16 mouse cellular contexts compared by ENCODE assay signal in the genomic region with DNA sequence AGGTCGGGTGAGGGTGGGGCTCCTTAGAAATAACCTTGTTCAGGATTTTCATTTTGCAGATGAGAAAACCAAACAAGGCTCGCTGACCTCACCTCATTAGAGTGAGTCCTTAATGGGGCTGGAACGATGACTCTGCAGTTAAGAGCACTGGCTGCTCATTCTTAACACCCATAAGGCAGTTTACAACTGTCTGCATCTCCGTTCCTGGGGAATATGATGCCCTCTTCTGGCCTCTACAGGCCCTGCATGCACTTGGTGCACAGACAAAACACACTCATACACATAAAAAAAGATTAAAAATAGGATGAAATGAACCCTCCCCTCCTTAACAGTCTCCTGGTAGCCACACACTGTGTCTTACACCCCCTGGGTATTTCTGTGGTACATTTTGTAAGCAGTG. TPM values are rescaled to one million over a fixed set of nuclear protein-coding genes. Genes with fewer than 3 reads are reported as not detected.
DNase-seq lines count a peak whose midpoint lies in the region; ATAC-seq and TF ChIP-seq lines count a peak whose summit lies in the region.
"Had no signal": no experiment of that assay in that cellular context is flagged by ENCODE, and none has a peak within 500 bp of the region (broad histone marks: within the 10 kb centered on the region; RNA-seq: fewer than 3 reads in every experiment).

No protein-coding gene starts in this region.

- no peaks in the 10 kb centered on the region for H3K27me3 ChIP-seq in hindbrain, embryonic 11.5 days (ENCODE audit: control insufficient read depth, insufficient read depth, low read length)
- H3K27me3 ChIP-seq in hindbrain, embryonic 10.5 days (ENCODE audit: insufficient read depth, poor library complexity, severe bottlenecking) = no peaks in the 10 kb centered on the region
- H3K27me3 ChIP-seq in lung, postnatal 0 days (replicated peaks; ENCODE audit: insufficient read depth, low read length) = no peaks in the 10 kb centered on the region
- no peaks in the 10 kb centered on the region for H3K27me3 ChIP-seq in ES-Bruce4 (ENCODE audit: control insufficient read depth, insufficient read depth, low read length, poor library complexity, severe bottlenecking)
- H3K27me3 ChIP-seq in forebrain, embryonic 15.5 days = no peaks in the 10 kb centered on the region
- H3K27me3 ChIP-seq: midbrain, embryonic 12.5 days had no signal

- no peak for TF ChIP-seq POLR2A in ES-Bruce4 (IDR thresholded peaks at IDR 0.05; ENCODE audit: insufficient read depth, low read length)

- no peak overlapping the region for H3K27ac ChIP-seq in hindbrain, embryonic 11.5 days (ENCODE audit: low read depth, low read length)
- H3K27ac ChIP-seq in hindbrain, embryonic 10.5 days = no peak overlapping the region
- no peak overlapping the region for H3K27ac ChIP-seq in lung, postnatal 0 days (ENCODE audit: low read length)
- no peak overlapping the region for H3K27ac ChIP-seq in ES-Bruce4 (ENCODE audit: insufficient read depth, low read length)
- no peak overlapping the region for H3K27ac ChIP-seq in forebrain, embryonic 15.5 days (replicated peaks)
- H3K27ac ChIP-seq: midbrain, embryonic 12.5 days had no signal

- DNase-seq in hindbrain, embryonic 11.5 days (ENCODE audit: low spot score) = peak; percentile 5
- DNase-seq in hindbrain, embryonic 10.5 days (ENCODE audit: low spot score) = no peak
- no peak for DNase-seq in lung, postnatal 0 days (ENCODE audit: low spot score)
- no peak for DNase-seq in lung, adult 18-20 months
- DNase-seq in ovary, postnatal 14 days (ENCODE audit: low spot score) = no peak

- no peak for ATAC-seq in hindbrain, embryonic 11.5 days (ENCODE audit: low FRiP score)
- ATAC-seq in lung, postnatal 0 days = no peak
- ATAC-seq in megakaryocyte progenitor cell, adult 5-6 weeks (replicated peaks; ENCODE audit: poor library complexity) = peak; percentile 59
- no peak for ATAC-seq in forebrain, embryonic 15.5 days (replicated peaks)

- no peak overlapping the region for H3K9ac ChIP-seq in hindbrain, embryonic 11.5 days (ENCODE audit: low read depth, low read length)
- no peak overlapping the region for H3K9ac ChIP-seq in lung, postnatal 0 days (replicated peaks; ENCODE audit: low read depth)
- H3K9ac ChIP-seq in ES-Bruce4 (ENCODE audit: low read depth, poor library complexity, severe bottlenecking) = no peak overlapping the region
- H3K9ac ChIP-seq in forebrain, embryonic 15.5 days (replicated peaks) = no peak overlapping the region
- H3K9ac ChIP-seq: midbrain, embryonic 12.5 days had no signal

- TF ChIP-seq CTCF in lung, postnatal 0 days (IDR thresholded peaks at IDR 0.05) = peak; percentile 50
- TF ChIP-seq CTCF in ES-Bruce4 (IDR thresholded peaks at IDR 0.05; ENCODE audit: low read depth, low read length) = peak; percentile 58

- 64% methylated on average over 4 of the region's 4 CpGs for WGBS in hindbrain, embryonic 11.5 days
- WGBS in hindbrain, embryonic 10.5 days = 62% methylated on average over 4 of the region's 4 CpGs
- WGBS in lung, postnatal 0 days = 49% methylated on average over 4 of the region's 4 CpGs
- 57% methylated on average over 4 of the region's 4 CpGs for WGBS in forebrain, embryonic 15.5 days

- no peak overlapping the region for H3K4me3 ChIP-seq in hindbrain, embryonic 11.5 days (ENCODE audit: low read depth, low read length)
- H3K4me3 ChIP-seq in hindbrain, embryonic 10.5 days = no peak overlapping the region
- no peak overlapping the region for H3K4me3 ChIP-seq in lung, postnatal 0 days (ENCODE audit: low read depth, low read length)
- no peak overlapping the region for H3K4me3 ChIP-seq in ES-Bruce4 (ENCODE audit: low read depth, low read length)
- H3K4me3 ChIP-seq in forebrain, embryonic 15.5 days = no peak overlapping the region
- H3K4me3 ChIP-seq: midbrain, embryonic 12.5 days had no signal

- H3K4me2 ChIP-seq in hindbrain, embryonic 11.5 days (replicated peaks; ENCODE audit: low read depth, low read length) = no peak overlapping the region
- no peak overlapping the region for H3K4me2 ChIP-seq in lung, postnatal 0 days (replicated peaks; ENCODE audit: low read depth, low read length)
- H3K4me2 ChIP-seq in forebrain, embryonic 15.5 days (replicated peaks) = no peak overlapping the region
- H3K4me2 ChIP-seq: midbrain, embryonic 12.5 days had no signal

- no peaks in the 10 kb centered on the region for H3K4me1 ChIP-seq in hindbrain, embryonic 11.5 days (replicated peaks; ENCODE audit: control insufficient read depth, insufficient read depth, low read length)
- H3K4me1 ChIP-seq in hindbrain, embryonic 10.5 days (replicated peaks) = peaks cover 6% of the 10 kb centered on the region
- no peaks in the 10 kb centered on the region for H3K4me1 ChIP-seq in lung, postnatal 0 days (ENCODE audit: insufficient read depth, low read depth, low read length)
- no peaks in the 10 kb centered on the region for H3K4me1 ChIP-seq in ES-Bruce4 (ENCODE audit: control insufficient read depth, insufficient read depth, low read length)
- no peaks in the 10 kb centered on the region for H3K4me1 ChIP-seq in forebrain, embryonic 15.5 days

- no peak for TF ChIP-seq EP300 in lung, postnatal 0 days (IDR thresholded peaks at IDR 0.05)
- no peak for TF ChIP-seq EP300 in ES-Bruce4 (IDR thresholded peaks at IDR 0.05; ENCODE audit: insufficient read depth, low read depth, low read length)

- H3K9me3 ChIP-seq in hindbrain, embryonic 11.5 days (ENCODE audit: control insufficient read depth, low read length) = no peaks in the 10 kb centered on the region
- H3K9me3 ChIP-seq in hindbrain, embryonic 10.5 days = no peaks in the 10 kb centered on the region
- H3K9me3 ChIP-seq in lung, postnatal 0 days (ENCODE audit: low read length) = no peaks in the 10 kb centered on the region
- H3K9me3 ChIP-seq in ES-Bruce4 (replicated peaks; ENCODE audit: control insufficient read depth, insufficient read depth, low read length, poor library complexity, severe bottlenecking) = no peaks in the 10 kb centered on the region
- no peaks in the 10 kb centered on the region for H3K9me3 ChIP-seq in forebrain, embryonic 15.5 days
- H3K9me3 ChIP-seq: midbrain, embryonic 12.5 days had no signal

- no peaks in the 10 kb centered on the region for H3K36me3 ChIP-seq in hindbrain, embryonic 11.5 days (ENCODE audit: control insufficient read depth, insufficient read depth, low read length)
- no peaks in the 10 kb centered on the region for H3K36me3 ChIP-seq in hindbrain, embryonic 10.5 days
- no peaks in the 10 kb centered on the region for H3K36me3 ChIP-seq in lung, postnatal 0 days (ENCODE audit: insufficient read depth, low read length)
- H3K36me3 ChIP-seq in ES-Bruce4 (ENCODE audit: control insufficient read depth, insufficient read depth, low read length, poor library complexity, severe bottlenecking) = no peaks in the 10 kb centered on the region
- no peaks in the 10 kb centered on the region for H3K36me3 ChIP-seq in forebrain, embryonic 15.5 days
- H3K36me3 ChIP-seq: midbrain, embryonic 12.5 days had no signal

RNA-seq across cellular contexts. Expression of a gene that starts 38.5 kb away (rescaled TPM):
- polyA plus RNA-seq in hindbrain, embryonic 11.5 days (2014; fragmentation: Nextera tagmentation; extraction: Ambion mirVana) = not detected in 2 replicates
- not detected in 2 replicates for polyA plus RNA-seq in hindbrain, embryonic 10.5 days (2016; fragmentation: Nextera tagmentation; extraction: Ambion mirVana)
- not detected in 2 replicates for polyA plus RNA-seq in lung, postnatal 0 days (2015; fragmentation: Nextera tagmentation; extraction: Ambion mirVana)
- polyA plus RNA-seq in ES-Bruce4 (2011; ENCODE audit: insufficient read depth, insufficient read length, low read depth, missing spikeins) = 0.46 TPM in 1 of 2 replicates, not detected in the other
- not detected in 2 replicates for total RNA-seq in megakaryocyte progenitor cell, adult 5-6 weeks (2015)
- not detected in 2 replicates for total RNA-seq in megakaryocyte progenitor cell, adult 5-6 weeks (2017)
- polyA plus RNA-seq in forebrain, embryonic 15.5 days (2015; fragmentation: Nextera tagmentation; extraction: Ambion mirVana) = not detected in 2 replicates
- total RNA-seq: adrenal gland, adult 18-20 months; gastrocnemius, adult 8-10 months had no signal
- polyA plus RNA-seq: heart, postnatal 0 days; intestine, embryonic 14.5 days; limb, embryonic 14.5 days; midbrain, embryonic 12.5 days; neural tube, embryonic 14.5 days; small intestine, adult 2 months had no signal

RNA-seq across cellular contexts. Expression of a gene that starts 40.7 kb away (rescaled TPM):
- polyA plus RNA-seq in hindbrain, embryonic 11.5 days (2014; fragmentation: Nextera tagmentation; extraction: Ambion mirVana) = 9.0 and 11.6 TPM in 2 replicates
- 7.4 and 11.2 TPM in 2 replicates for polyA plus RNA-seq in hindbrain, embryonic 10.5 days (2016; fragmentation: Nextera tagmentation; extraction: Ambion mirVana)
- polyA plus RNA-seq in lung, postnatal 0 days (2015; fragmentation: Nextera tagmentation; extraction: Ambion mirVana) = 366 and 392 TPM in 2 replicates
- polyA plus RNA-seq in ES-Bruce4 (2011; ENCODE audit: insufficient read depth, insufficient read length, low read depth, missing spikeins) = 68.5 and 78.6 TPM in 2 replicates
- total RNA-seq in megakaryocyte progenitor cell, adult 5-6 weeks (2015) = 1.6 and 2.7 TPM in 2 replicates
- total RNA-seq in megakaryocyte progenitor cell, adult 5-6 weeks (2017) = 1.5 and 4.8 TPM in 2 replicates
- polyA plus RNA-seq in forebrain, embryonic 15.5 days (2015; fragmentation: Nextera tagmentation; extraction: Ambion mirVana) = 18.0 and 22.2 TPM in 2 replicates
